Mouse (Mus musculus) embryonic facial prominence, embryonic 10.5 days (tissue): ENCODE data around the gene Il12rb1. TPM values are rescaled to one million over a fixed set of nuclear protein-coding genes. Genes with fewer than 3 reads are reported as not detected.
A peak's percentile ranks its signal among the peaks of the same experiment; 100 is the strongest.

Experiments
- DNase-seq: peaks from one replicate; pipeline ENCODE4 v3.0.0-alpha.2; 2017; ENCODE audit warnings: low spot score
- H3K27ac ChIP-seq: fragments of 300-500 bp; sonication (generic); replicated peaks from 2 replicates; pipeline ENCODE4 v1.5.1; 2016; ENCODE audit warnings: mild to moderate bottlenecking
- H3K27me3 ChIP-seq: fragments of 300-500 bp; sonication (generic); replicated peaks from 2 replicates; pipeline ENCODE4 v1.6.1; 2016; ENCODE audit warnings: low read depth, mild to moderate bottlenecking; ENCODE audit not compliant: poor library complexity, severe bottlenecking
- H3K36me3 ChIP-seq: fragments of 300-500 bp; sonication (generic); replicated peaks from 2 replicates; pipeline ENCODE4 v1.6.1; 2016; ENCODE audit warnings: mild to moderate bottlenecking, moderate library complexity
- H3K4me1 ChIP-seq: fragments of 300-500 bp; sonication (generic); 2 replicates; pipeline ENCODE4 v1.6.1; 2016
- H3K4me3 ChIP-seq: fragments of 300-500 bp; sonication (generic); 2 replicates; pipeline ENCODE4 v1.5.1; 2016; ENCODE audit warnings: mild to moderate bottlenecking, moderate library complexity
- H3K9me3 ChIP-seq: fragments of 300-500 bp; sonication (generic); 2 replicates; pipeline ENCODE4 v1.6.1; 2016; ENCODE audit warnings: mild to moderate bottlenecking
- WGBS: fragments of 180-500 bp; shearing (Covaris S2); methylation state at CpG from one replicate; pipeline ENCODE4 v1.1.7; 2016; 5-methylcytosine and 5-hydroxymethylcytosine counted together
- polyA plus RNA-seq: library from polyadenylated mRNA; unstranded; fragments of >200 nt; fragmentation: Nextera tagmentation; extraction: Ambion mirVana; gene quantifications from 2 replicates; pipeline ENCODE4 v1.2.1, GENCODE M21; 2016

Il12rb1 gene
- polyA plus RNA-seq, 1 experiment from 2014 or later = not detected

- DNase-seq = no peak
- Histone ChIP-seq H3K27ac (no peak overlapping the region), H3K36me3 (peaks cover 51% of the 10 kb centered on the region), H3K27me3 (peaks cover 17% of the 10 kb centered on the region), H3K4me1 (peaks cover 36% of the 10 kb centered on the region), H3K9me3 (no peaks in the 10 kb centered on the region), H3K4me3 (no peak overlapping the region)
- WGBS = 76% methylated on average over 6 of the region's 6 CpGs
These were observed 40.7 kb upstream of the Il12rb1 start for GRCm38 (mm10) chr8:70767503-70767902.

GRCm38 (mm10) chr8:70768231-70768776, 39.9 kb upstream of the Il12rb1 start:
- peaks cover 59% of the 10 kb centered on the region for H3K36me3 ChIP-seq
- H3K27me3 ChIP-seq = peaks cover 17% of the 10 kb centered on the region

GRCm38 (mm10) chr8:70768956-70769355, 39.3 kb upstream of the Il12rb1 start:
- peaks cover 43% of the 10 kb centered on the region for H3K4me1 ChIP-seq
- no peaks in the 10 kb centered on the region for H3K9me3 ChIP-seq
- peaks cover 17% of the 10 kb centered on the region for H3K27me3 ChIP-seq
- WGBS = 85% methylated on average over 16 of the region's 16 CpGs
- DNase-seq = no peak
- H3K36me3 ChIP-seq = peaks cover 66% of the 10 kb centered on the region
- H3K4me3 ChIP-seq = peak overlapping the region; percentile 17; the same call in 1 of the 2 replicates
- H3K27ac ChIP-seq = no peak overlapping the region

More at GRCm38 (mm10) chr8:70768231-70768776, 39.9 kb upstream of the Il12rb1 start:
- Histone ChIP-seq H3K27ac (no peak overlapping the region), H3K4me3 (no peak overlapping the region; the same call in 1 of the 2 replicates), H3K4me1 (peaks cover 37% of the 10 kb centered on the region), H3K9me3 (no peaks in the 10 kb centered on the region)
- DNase-seq = no peak
- WGBS = 95% methylated on average over 32 of the region's 32 CpGs

- Histone ChIP-seq H3K9me3 (no peaks in the 10 kb centered on the region), H3K4me1 (peaks cover 47% of the 10 kb centered on the region), H3K4me3 (peak overlapping the region; percentile 17; the same call in 1 of the 2 replicates), H3K36me3 (peaks cover 70% of the 10 kb centered on the region), H3K27ac (no peak overlapping the region), H3K27me3 (peaks cover 17% of the 10 kb centered on the region)
- WGBS = 7% methylated on average over 26 of the region's 26 CpGs
- peak; percentile 97 for DNase-seq
These were observed 38.9 kb upstream of the Il12rb1 start for GRCm38 (mm10) chr8:70769359-70769758.

GRCm38 (mm10) chr8:70769858-70770257, 38.4 kb upstream of the Il12rb1 start:
- H3K4me1 ChIP-seq = peaks cover 52% of the 10 kb centered on the region

GRCm38 (mm10) chr8:70770748-70771147, 37.5 kb upstream of the Il12rb1 start:
- 95% methylated on average over 13 of the region's 13 CpGs for WGBS
- 0 out of 2 replicates have a peak overlapping the region, but pooled peaks have one; percentile 4 for H3K4me3 ChIP-seq
- no peak for DNase-seq
- H3K9me3 ChIP-seq = no peaks in the 10 kb centered on the region
- peaks cover 56% of the 10 kb centered on the region for H3K4me1 ChIP-seq
- H3K27ac ChIP-seq = no peak overlapping the region
- H3K27me3 ChIP-seq = peaks cover 9% of the 10 kb centered on the region
- H3K36me3 ChIP-seq = peaks cover 81% of the 10 kb centered on the region

More at GRCm38 (mm10) chr8:70769858-70770257, 38.4 kb upstream of the Il12rb1 start:
- H3K27ac ChIP-seq = no peak overlapping the region
- H3K36me3 ChIP-seq = peaks cover 75% of the 10 kb centered on the region
- H3K4me3 ChIP-seq = peak overlapping the region; percentile 17; the same call in 1 of the 2 replicates
- no peak for DNase-seq
- H3K27me3 ChIP-seq = peaks cover 17% of the 10 kb centered on the region
- WGBS = 73% methylated on average over 12 of the region's 12 CpGs
- no peaks in the 10 kb centered on the region for H3K9me3 ChIP-seq

- 91% methylated on average over 7 of the region's 7 CpGs for WGBS
- DNase-seq = no peak
- Histone ChIP-seq H3K27me3 (0 out of 2 replicates have a peak, but pooled peaks cover 6% of the 10 kb centered on the region), H3K4me3 (no peak overlapping the region), H3K27ac (no peak overlapping the region), H3K9me3 (no peaks in the 10 kb centered on the region), H3K36me3 (peaks cover 81% of the 10 kb centered on the region), H3K4me1 (peaks cover 55% of the 10 kb centered on the region)
These were observed 37.0 kb upstream of the Il12rb1 start for GRCm38 (mm10) chr8:70771217-70771616.

- WGBS = 95% methylated on average over 13 of the region's 13 CpGs
- Histone ChIP-seq H3K27me3 (0 out of 2 replicates have a peak, but pooled peaks cover 6% of the 10 kb centered on the region), H3K4me3 (no peak overlapping the region), H3K4me1 (peaks cover 46% of the 10 kb centered on the region), H3K9me3 (no peaks in the 10 kb centered on the region), H3K27ac (no peak overlapping the region), H3K36me3 (peaks cover 81% of the 10 kb centered on the region)
- no peak for DNase-seq
These were observed 36.2 kb upstream of the Il12rb1 start for GRCm38 (mm10) chr8:70772075-70772474.

GRCm38 (mm10) chr8:70772890-70773289, 35.4 kb upstream of the Il12rb1 start:
- H3K4me3 ChIP-seq = no peak overlapping the region
- no peak overlapping the region for H3K27ac ChIP-seq
- H3K9me3 ChIP-seq = no peaks in the 10 kb centered on the region
- 0 out of 2 replicates have a peak, but pooled peaks cover 3% of the 10 kb centered on the region for H3K27me3 ChIP-seq
- WGBS = 91% methylated on average over 9 of the region's 9 CpGs
- H3K4me1 ChIP-seq = peaks cover 42% of the 10 kb centered on the region
- DNase-seq = no peak
- peaks cover 75% of the 10 kb centered on the region for H3K36me3 ChIP-seq

GRCm38 (mm10) chr8:70773410-70773809, 34.8 kb upstream of the Il12rb1 start:
- Histone ChIP-seq H3K36me3 (peaks cover 75% of the 10 kb centered on the region), H3K27me3 (no peaks in the 10 kb centered on the region), H3K4me3 (peak overlapping the region; percentile 25; the same call in 1 of the 2 replicates), H3K9me3 (no peaks in the 10 kb centered on the region), H3K27ac (no peak overlapping the region), H3K4me1 (peaks cover 47% of the 10 kb centered on the region)
- WGBS = 89% methylated on average over 5 of the region's 5 CpGs
- no peak for DNase-seq

GRCm38 (mm10) chr8:70773833-70774232, 34.4 kb upstream of the Il12rb1 start:
- H3K4me3 ChIP-seq = peak overlapping the region; percentile 25; the same call in 1 of the 2 replicates
- H3K36me3 ChIP-seq = peaks cover 75% of the 10 kb centered on the region
- WGBS = 85% methylated on average over 9 of the region's 9 CpGs
- no peak for DNase-seq
- H3K4me1 ChIP-seq = peaks cover 51% of the 10 kb centered on the region
- H3K9me3 ChIP-seq = no peaks in the 10 kb centered on the region
- H3K27me3 ChIP-seq = no peaks in the 10 kb centered on the region
- no peak overlapping the region for H3K27ac ChIP-seq

GRCm38 (mm10) chr8:70774740-70775139, 33.5 kb upstream of the Il12rb1 start:
- Histone ChIP-seq H3K9me3 (no peaks in the 10 kb centered on the region), H3K27ac (no peak overlapping the region), H3K36me3 (peaks cover 75% of the 10 kb centered on the region), H3K4me3 (peak overlapping the region; percentile 82), H3K27me3 (no peaks in the 10 kb centered on the region), H3K4me1 (peaks cover 43% of the 10 kb centered on the region)
- 95% methylated on average over 18 of the region's 18 CpGs for WGBS
- no peak for DNase-seq

GRCm38 (mm10) chr8:70775227-70775626, 33.0 kb upstream of the Il12rb1 start:
- no peak for DNase-seq
- H3K4me1 ChIP-seq = peaks cover 42% of the 10 kb centered on the region
- peak overlapping the region; percentile 96; the same call in 1 of the 2 replicates for H3K27ac ChIP-seq
- H3K4me3 ChIP-seq = peak overlapping the region; percentile 82
- H3K27me3 ChIP-seq = no peaks in the 10 kb centered on the region
- WGBS = 92% methylated on average over 5 of the region's 5 CpGs
- H3K36me3 ChIP-seq = peaks cover 75% of the 10 kb centered on the region
- H3K9me3 ChIP-seq = no peaks in the 10 kb centered on the region
